Mouse (Mus musculus): ENCODE data around the gene Zfp276.
"Not testable (repeated sequence)": the region's sequence is repeated elsewhere in the genome, so short reads cannot be mapped to it uniquely, and the experiment has no call there.

The Zfp276 gene

GRCm38 (mm10) chr8:123254099-123254885, at the start of gene Zfp276, which contains the start of gene Vps9d1:
Gene Zfp276 (plus strand): TSS chr8:123254195.
Gene Vps9d1 (minus strand): TSS chr8:123254348.
- DNase-seq (ENCODE audit: low read depth, low spot score) = peak; percentile 90

DNA sequence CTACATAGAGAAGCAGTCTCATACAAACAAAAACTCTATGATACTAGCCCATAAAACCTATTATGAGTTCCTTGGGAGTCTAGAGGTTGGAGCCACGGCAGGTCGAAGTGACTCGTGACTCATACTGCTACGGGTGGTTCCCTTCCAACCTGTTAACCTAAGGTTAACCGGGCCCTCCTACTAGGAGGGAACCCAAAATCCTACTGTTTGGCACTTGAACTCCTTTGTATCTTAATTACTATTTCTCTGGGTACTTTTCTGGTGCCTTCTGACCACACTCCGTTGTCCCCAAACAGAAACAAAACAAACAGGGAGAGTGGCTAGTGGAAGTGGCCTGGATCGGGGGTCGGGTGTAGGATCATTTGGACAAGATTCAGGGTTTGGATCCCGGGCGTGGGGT, 42.1 kb upstream of the Zfp276 start:
- DNase-seq (ENCODE audit: low read depth, low spot score) = no peak

GRCm38 (mm10) chr8:123212321-123213117, 41.5 kb upstream of the Zfp276 start, which contains the start of the genes Chmp1a and Spata33:
Gene Chmp1a (minus strand): TSS chr8:123212763.
Gene Spata33 (plus strand): TSS chr8:123212832.
- DNase-seq (ENCODE audit: low read depth, low spot score) = peak; percentile 98

GRCm38 (mm10) chr8:123213118-123213772, 40.8 kb upstream of the Zfp276 start:
- DNase-seq (ENCODE audit: low read depth, low spot score) = no peak

DNA sequence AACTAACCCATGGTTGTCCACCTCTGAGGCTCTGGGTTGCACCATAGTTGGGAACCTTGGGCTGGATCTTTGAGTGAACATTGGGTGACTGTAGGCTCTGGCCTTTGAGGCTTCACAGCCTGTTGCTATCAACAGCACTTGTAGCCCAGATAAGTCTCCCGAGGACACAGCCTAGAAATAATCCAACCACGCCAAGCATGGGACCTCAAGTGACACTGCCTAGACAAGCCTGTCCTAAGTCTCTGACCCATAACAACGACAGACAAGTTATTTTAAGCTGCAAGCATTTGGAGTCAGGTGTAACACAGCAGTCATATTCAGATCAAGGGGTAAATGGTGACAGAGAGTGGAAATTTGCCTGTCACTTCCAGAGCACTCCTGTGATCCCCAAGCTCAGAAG, 38.6 kb upstream of the Zfp276 start:
- no peak for DNase-seq (ENCODE audit: low read depth, low spot score)

- DNase-seq (ENCODE audit: low read depth, low spot score) = no peak
Observed at GRCm38 (mm10) chr8:123220917-123221316, 33.1 kb upstream of the Zfp276 start.

DNA sequence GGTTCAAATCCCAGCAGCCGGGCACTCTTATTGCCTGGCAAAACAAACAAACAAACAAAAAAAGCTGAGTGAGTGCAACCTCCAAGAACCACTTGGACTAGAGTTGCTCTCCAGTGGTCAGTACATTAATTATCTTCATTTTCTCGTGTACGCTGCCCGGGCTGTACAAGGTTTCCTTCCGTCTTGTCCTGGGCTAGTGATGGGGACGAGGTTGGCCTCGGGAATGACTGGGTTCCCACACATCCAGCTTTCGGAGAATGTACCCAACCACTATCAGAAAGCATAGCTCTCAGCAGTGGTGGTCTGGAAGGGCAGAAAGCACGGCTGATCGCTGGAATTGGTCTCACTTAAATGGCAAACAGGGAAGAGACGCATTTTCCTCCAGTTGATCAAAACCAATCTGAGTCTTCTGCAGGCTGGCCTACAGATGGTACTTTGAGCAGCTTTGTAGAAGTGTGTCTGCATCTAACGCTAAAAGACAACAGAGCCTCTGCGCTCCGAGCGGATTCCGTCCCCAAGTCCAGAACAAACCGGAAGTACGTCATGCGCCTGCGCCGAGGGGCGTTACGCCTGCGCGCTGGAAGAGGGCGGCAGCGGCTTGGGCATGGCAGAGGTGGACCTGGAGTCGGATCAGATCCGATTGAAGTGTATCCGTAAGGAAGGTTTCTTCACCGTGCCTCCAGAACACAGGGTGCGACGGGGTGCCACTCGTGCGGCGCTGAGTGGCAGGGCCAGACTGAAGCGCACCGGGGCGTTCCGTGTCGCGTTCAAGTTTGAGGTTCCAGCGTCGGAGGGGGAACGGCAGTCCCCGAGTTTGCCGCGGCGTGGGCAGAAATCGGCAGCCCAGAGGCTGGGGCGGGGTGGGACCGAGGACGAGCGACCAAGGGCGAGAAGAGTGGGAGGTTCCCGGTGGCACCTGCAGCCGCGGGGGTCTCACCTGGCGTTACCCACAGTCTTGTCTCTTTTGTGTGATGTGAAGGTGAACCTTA, 29.4 kb upstream of the Zfp276 start, which contains the start of gene Cdk10:
Gene Cdk10, plus strand, starts transcription at position 565 of the 989 bp plus-strand sequence.
- peak; percentile 95 for DNase-seq (ENCODE audit: low read depth, low spot score)

GRCm38 (mm10) chr8:123228416-123228815, 25.6 kb upstream of the Zfp276 start:
- DNase-seq (ENCODE audit: low read depth, low spot score) = no peak

- not testable (repeated sequence) for DNase-seq (ENCODE audit: low read depth, low spot score)
Observed at GRCm38 (mm10) chr8:123230326-123230725, 23.7 kb upstream of the Zfp276 start.

GRCm38 (mm10) chr8:123231742-123232141, 22.3 kb upstream of the Zfp276 start:
- no peak for DNase-seq (ENCODE audit: low read depth, low spot score)

GRCm38 (mm10) chr8:123232553-123232952, 21.4 kb upstream of the Zfp276 start:
- DNase-seq (ENCODE audit: low read depth, low spot score) = no peak

GRCm38 (mm10) chr8:123233300-123233699, 20.7 kb upstream of the Zfp276 start:
- DNase-seq (ENCODE audit: low read depth, low spot score) = no peak

GRCm38 (mm10) chr8:123233760-123234159, 20.2 kb upstream of the Zfp276 start:
- no peak for DNase-seq (ENCODE audit: low read depth, low spot score)

GRCm38 (mm10) chr8:123234918-123235519, 19.0 kb upstream of the Zfp276 start:
- peak; percentile 40 for DNase-seq (ENCODE audit: low read depth, low spot score)

DNA sequence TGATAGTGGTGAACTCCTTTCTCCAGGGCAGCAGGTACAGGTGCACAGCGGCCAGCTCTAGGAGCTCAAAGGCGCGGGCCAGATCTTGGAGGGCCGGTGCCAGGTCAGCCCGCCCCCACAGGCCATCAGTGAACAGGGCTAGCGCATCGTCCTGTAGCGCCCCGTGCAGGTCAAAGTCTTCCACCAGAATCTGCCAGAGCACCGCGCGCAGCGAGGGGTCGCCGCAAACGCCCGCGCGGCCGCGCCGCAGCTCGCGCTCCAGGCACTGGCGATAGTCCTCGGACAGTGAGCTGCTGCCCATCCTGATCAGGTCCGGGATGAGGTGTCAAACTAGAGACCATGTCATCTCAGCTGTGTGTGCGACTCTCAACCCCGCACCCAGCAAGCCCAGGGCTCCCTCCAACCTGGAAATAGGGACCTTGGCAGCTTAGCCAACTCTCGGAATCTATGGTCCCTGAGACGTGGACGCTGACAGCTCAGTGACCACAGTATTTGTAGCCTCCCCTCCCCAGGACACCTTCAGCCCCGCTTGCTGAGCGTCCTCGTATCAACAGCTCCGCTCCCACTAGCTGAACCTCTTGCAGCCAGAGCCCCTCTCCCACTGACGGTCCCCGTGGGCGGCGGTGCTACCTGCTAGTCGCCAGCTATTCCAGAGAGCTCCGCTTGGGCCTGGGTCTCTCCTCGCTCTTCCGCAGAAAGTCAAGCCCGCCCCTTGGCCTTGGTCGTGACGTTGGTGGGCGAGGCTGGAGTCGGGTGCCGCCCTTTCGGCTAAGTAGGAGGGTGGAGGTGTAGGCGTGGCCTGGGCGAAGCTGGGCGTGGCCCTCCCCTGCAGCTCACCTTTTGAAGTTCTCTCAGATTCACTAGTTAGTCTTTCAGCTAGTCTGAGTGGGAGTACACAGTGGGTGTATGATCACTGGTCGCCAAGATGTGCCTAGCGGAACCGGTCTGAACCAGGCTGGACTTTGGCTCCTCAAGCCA, 18.2 kb upstream of the Zfp276 start, which contains the start of gene Spata2l:
Gene Spata2l, minus strand, starts transcription at position 714 of the 978 bp plus-strand sequence.
- DNase-seq (ENCODE audit: low read depth, low spot score) = peak; percentile 98

DNA sequence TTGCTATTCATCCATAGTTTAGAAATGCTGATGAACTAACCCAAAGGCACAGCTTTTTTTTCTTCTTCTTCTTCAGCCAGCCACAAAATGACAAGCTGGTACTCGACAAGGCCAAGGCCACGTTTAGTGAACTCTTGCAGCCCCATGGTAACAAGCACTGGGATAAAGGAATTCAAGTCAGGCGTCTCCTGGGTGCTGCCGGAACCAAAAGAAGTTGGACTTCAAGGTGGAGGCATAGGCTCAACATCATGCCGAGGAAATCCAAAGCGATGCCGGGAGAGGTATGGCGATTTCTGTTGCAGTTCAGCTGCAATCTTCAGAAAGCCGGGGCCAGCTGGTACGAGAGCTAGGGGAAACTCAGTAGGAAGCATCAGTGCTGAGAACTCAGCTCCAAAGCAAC, 14.6 kb upstream of the Zfp276 start:
- DNase-seq (ENCODE audit: low read depth, low spot score) = no peak

GRCm38 (mm10) chr8:123242107-123242923, 11.7 kb upstream of the Zfp276 start:
- no peak for DNase-seq (ENCODE audit: low read depth, low spot score)

DNA sequence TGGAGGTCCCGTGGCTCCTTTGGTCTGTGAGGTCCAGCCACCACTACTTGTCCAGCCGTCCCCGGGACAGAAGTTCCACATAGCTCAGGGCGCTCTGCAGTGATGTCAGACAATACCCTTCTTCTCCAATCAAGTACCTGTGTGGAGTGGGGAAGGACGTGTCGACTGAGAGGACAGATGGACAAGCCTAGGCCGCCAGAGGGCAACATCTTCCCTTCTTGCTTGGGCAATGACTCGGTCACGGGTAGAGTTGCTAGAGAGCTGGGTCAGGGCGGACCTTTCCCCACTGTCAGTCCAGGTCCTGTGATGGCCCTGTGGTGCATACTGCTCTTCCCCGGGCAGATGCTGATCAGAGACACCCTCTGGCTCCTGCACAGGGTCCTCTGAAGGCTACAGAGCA, 10.9 kb upstream of the Zfp276 start:
- no peak for DNase-seq (ENCODE audit: low read depth, low spot score)
